Mouse (Mus musculus) heart, embryonic 10.5 days (tissue): ENCODE results near the gene Cd300lf. TPM values are rescaled to one million over a fixed set of nuclear protein-coding genes. Genes with fewer than 3 reads are reported as not detected.
A peak's percentile ranks its signal among the peaks of the same experiment; 100 is the strongest.

Experiments
- DNase-seq: peaks from one replicate; pipeline ENCODE4 v3.0.0-alpha.2; 2017; ENCODE audit warnings: low spot score
- H3K27ac ChIP-seq: fragments of 300-500 bp; sonication (generic); 2 replicates; pipeline ENCODE4 v1.5.1; 2016; ENCODE audit warnings: mild to moderate bottlenecking
- H3K27me3 ChIP-seq: fragments of 300-500 bp; sonication (generic); 2 replicates; pipeline ENCODE4 v1.6.1; 2016; ENCODE audit warnings: mild to moderate bottlenecking; ENCODE audit not compliant: poor library complexity, insufficient read depth, severe bottlenecking
- H3K36me3 ChIP-seq: fragments of 300-500 bp; sonication (generic); 2 replicates; pipeline ENCODE4 v1.6.1; 2016; ENCODE audit warnings: mild to moderate bottlenecking, moderate library complexity
- H3K4me1 ChIP-seq: fragments of 300-500 bp; sonication (generic); 2 replicates; pipeline ENCODE4 v1.6.1; 2016; ENCODE audit warnings: mild to moderate bottlenecking
- H3K4me3 ChIP-seq: fragments of 300-500 bp; sonication (generic); 2 replicates; pipeline ENCODE4 v1.5.1; 2016; ENCODE audit warnings: mild to moderate bottlenecking, moderate library complexity
- H3K9me3 ChIP-seq: fragments of 300-500 bp; sonication (generic); 2 replicates; pipeline ENCODE4 v1.6.1; 2016; ENCODE audit warnings: mild to moderate bottlenecking, moderate library complexity
- WGBS: fragments of 180-500 bp; shearing (Covaris S2); methylation state at CpG from one replicate; pipeline ENCODE4 v1.1.7; 2016; 5-methylcytosine and 5-hydroxymethylcytosine counted together
- polyA plus RNA-seq: library from polyadenylated mRNA; unstranded; fragments of >200 nt; fragmentation: Nextera tagmentation; extraction: Ambion mirVana; gene quantifications from 2 replicates; pipeline ENCODE4 v1.2.1, GENCODE M21; 2016

Gene Cd300lf
- polyA plus RNA-seq, 1 experiment from 2014 or later = 0.08 TPM

GRCm38 (mm10) chr11:115167631-115168249 lies 33.9 kb upstream of the Cd300lf start:
- no peak overlapping the region for H3K4me3 ChIP-seq
- H3K27me3 ChIP-seq = peaks cover 17% of the 10 kb centered on the region; the same call in 1 of the 2 replicates
- DNase-seq = no peak
- no peaks in the 10 kb centered on the region for H3K36me3 ChIP-seq
- no peak overlapping the region for H3K27ac ChIP-seq
- no peaks in the 10 kb centered on the region for H3K9me3 ChIP-seq
- 69% methylated on average over 8 of the region's 8 CpGs for WGBS
- peaks cover 46% of the 10 kb centered on the region for H3K4me1 ChIP-seq

GRCm38 (mm10) chr11:115166776-115167175 lies 33.0 kb upstream of the Cd300lf start:
- no peak for DNase-seq
- H3K4me3 ChIP-seq = no peak overlapping the region
- H3K4me1 ChIP-seq = peaks cover 46% of the 10 kb centered on the region
- WGBS = 93% methylated on average over 3 of the region's 3 CpGs
- no peaks in the 10 kb centered on the region for H3K9me3 ChIP-seq
- H3K27ac ChIP-seq = no peak overlapping the region
- H3K27me3 ChIP-seq = peaks cover 17% of the 10 kb centered on the region; the same call in 1 of the 2 replicates
- H3K36me3 ChIP-seq = no peaks in the 10 kb centered on the region

GRCm38 (mm10) chr11:115164976-115165374 lies 31.2 kb upstream of the Cd300lf start:
- Histone ChIP-seq H3K9me3 (no peaks in the 10 kb centered on the region), H3K27ac (0 out of 2 replicates have a peak overlapping the region, but pooled peaks have one; percentile 84), H3K27me3 (peaks cover 17% of the 10 kb centered on the region; the same call in 1 of the 2 replicates), H3K36me3 (no peaks in the 10 kb centered on the region), H3K4me3 (peak overlapping the region; percentile 72), H3K4me1 (peaks cover 51% of the 10 kb centered on the region)
- 3% methylated on average over 9 of the region's 9 CpGs for WGBS
- DNase-seq = no peak

GRCm38 (mm10) chr11:115164341-115164975 lies 30.7 kb upstream of the Cd300lf start:
- peak overlapping the region; percentile 84 for H3K27ac ChIP-seq
- peak overlapping the region; percentile 72 for H3K4me3 ChIP-seq
- H3K4me1 ChIP-seq = peaks cover 51% of the 10 kb centered on the region
- no peaks in the 10 kb centered on the region for H3K9me3 ChIP-seq
- no peak for DNase-seq
- peaks cover 17% of the 10 kb centered on the region; the same call in 1 of the 2 replicates for H3K27me3 ChIP-seq
- no peaks in the 10 kb centered on the region for H3K36me3 ChIP-seq
- WGBS = 1% methylated on average over 14 of the region's 14 CpGs

- under 1% methylated on average over 47 of the region's 47 CpGs for WGBS
- H3K36me3 ChIP-seq = no peaks in the 10 kb centered on the region
- H3K4me1 ChIP-seq = peaks cover 52% of the 10 kb centered on the region
- peak overlapping the region; percentile 72 for H3K4me3 ChIP-seq
- no peaks in the 10 kb centered on the region for H3K9me3 ChIP-seq
- peak overlapping the region; percentile 84 for H3K27ac ChIP-seq
- H3K27me3 ChIP-seq = peaks cover 17% of the 10 kb centered on the region; the same call in 1 of the 2 replicates
- DNase-seq = peak; percentile 86
Observed at GRCm38 (mm10) chr11:115163568-115164150, 29.9 kb upstream of the Cd300lf start.

- Histone ChIP-seq H3K27me3 (peaks cover 17% of the 10 kb centered on the region; the same call in 1 of the 2 replicates), H3K36me3 (no peaks in the 10 kb centered on the region), H3K4me1 (peaks cover 59% of the 10 kb centered on the region), H3K27ac (peak within 1 kb of the TSS; percentile 84), H3K9me3 (no peaks in the 10 kb centered on the region), H3K4me3 (peak within 1 kb of the TSS; percentile 72)
- peak; percentile 98 for DNase-seq
- WGBS = under 1% methylated on average over 47 of the region's 47 CpGs
Observed at GRCm38 (mm10) chr11:115162832-115163480, 29.2 kb upstream of the Cd300lf start, which contains the start of gene Slc9a3r1. Gene Slc9a3r1, plus strand, starts transcription at chr11:115163341.

GRCm38 (mm10) chr11:115162205-115162601 lies 28.4 kb upstream of the Cd300lf start:
- H3K27ac ChIP-seq = peak overlapping the region; percentile 84; the same call in 1 of the 2 replicates
- H3K27me3 ChIP-seq = peaks cover 23% of the 10 kb centered on the region; the same call in 1 of the 2 replicates
- H3K9me3 ChIP-seq = no peaks in the 10 kb centered on the region
- no peak for DNase-seq
- 17% methylated on average over 9 of the region's 9 CpGs for WGBS
- peaks cover 67% of the 10 kb centered on the region for H3K4me1 ChIP-seq
- peak overlapping the region; percentile 72 for H3K4me3 ChIP-seq
- H3K36me3 ChIP-seq = no peaks in the 10 kb centered on the region

- Histone ChIP-seq H3K4me3 (no peak overlapping the region), H3K36me3 (no peaks in the 10 kb centered on the region), H3K9me3 (no peaks in the 10 kb centered on the region), H3K4me1 (peaks cover 67% of the 10 kb centered on the region), H3K27ac (no peak overlapping the region; the same call in 1 of the 2 replicates), H3K27me3 (peaks cover 28% of the 10 kb centered on the region)
- no peak for DNase-seq
- 40% methylated on average over 9 of the region's 9 CpGs for WGBS
Observed at GRCm38 (mm10) chr11:115161578-115162204, 27.9 kb upstream of the Cd300lf start.

- no peak overlapping the region for H3K4me3 ChIP-seq
- 28% methylated on average over 10 of the region's 10 CpGs for WGBS
- no peak overlapping the region for H3K27ac ChIP-seq
- peaks cover 67% of the 10 kb centered on the region for H3K4me1 ChIP-seq
- H3K9me3 ChIP-seq = no peaks in the 10 kb centered on the region
- H3K27me3 ChIP-seq = peaks cover 32% of the 10 kb centered on the region
- DNase-seq = no peak
- no peaks in the 10 kb centered on the region for H3K36me3 ChIP-seq
Observed at GRCm38 (mm10) chr11:115160883-115161577, 27.2 kb upstream of the Cd300lf start.

GRCm38 (mm10) chr11:115160016-115160797 lies 26.4 kb upstream of the Cd300lf start:
- H3K27me3 ChIP-seq = peaks cover 32% of the 10 kb centered on the region
- H3K4me1 ChIP-seq = peaks cover 69% of the 10 kb centered on the region

GRCm38 (mm10) chr11:115157933-115158719 lies 24.3 kb upstream of the Cd300lf start:
- Histone ChIP-seq H3K9me3 (no peaks in the 10 kb centered on the region), H3K4me1 (peaks cover 68% of the 10 kb centered on the region), H3K4me3 (peak overlapping the region; percentile 8; the same call in 1 of the 2 replicates), H3K27ac (peak overlapping the region; percentile 86), H3K27me3 (peaks cover 47% of the 10 kb centered on the region), H3K36me3 (no peaks in the 10 kb centered on the region)
- 22% methylated on average over 12 of the region's 12 CpGs for WGBS
- no peak for DNase-seq

More at GRCm38 (mm10) chr11:115160016-115160797, 26.4 kb upstream of the Cd300lf start:
- H3K36me3 ChIP-seq = no peaks in the 10 kb centered on the region
- no peaks in the 10 kb centered on the region for H3K9me3 ChIP-seq
- WGBS = 54% methylated on average over 11 of the region's 11 CpGs
- H3K4me3 ChIP-seq = 0 out of 2 replicates have a peak overlapping the region, but pooled peaks have one; percentile 6
- no peak overlapping the region; the same call in 1 of the 2 replicates for H3K27ac ChIP-seq
- DNase-seq = no peak
